Mouse (Mus musculus) heart, adult 2 months (tissue): ENCODE results near the gene Usb1.

Experiments
- CTCF ChIP-seq: fragments of 200-600 bp; IDR thresholded peaks from 2 replicates; pipeline ENCODE4 v1.8.1; 2022; ENCODE audit warnings: antibody characterized with exemption, mild to moderate bottlenecking, moderate library complexity
- POLR2A ChIP-seq: fragments of 200-500 bp; IDR thresholded peaks from 2 replicates; pipeline ENCODE4 v1.6.1; 2011; ENCODE audit warnings: mild to moderate bottlenecking, low read depth, low read length, control low read depth; ENCODE audit not compliant: insufficient read depth

- TF ChIP-seq CTCF: peak; percentile 55
- no peak for TF ChIP-seq POLR2A
These were observed 11.6 kb upstream of the Usb1 start for GRCm38 (mm10) chr8:95320224-95321139.
